Mouse (Mus musculus) spleen, embryonic (tissue): ENCODE measurements around the gene Srm.

Experiments used
- CTCF ChIA-PET: fragments of 350-600 bp; sonication (Branson Sonifier 250); formaldehyde crosslinking; loops from one replicate; lab custom pipeline; 2022; lab: Charles Lee

Gene Srm

DNA sequence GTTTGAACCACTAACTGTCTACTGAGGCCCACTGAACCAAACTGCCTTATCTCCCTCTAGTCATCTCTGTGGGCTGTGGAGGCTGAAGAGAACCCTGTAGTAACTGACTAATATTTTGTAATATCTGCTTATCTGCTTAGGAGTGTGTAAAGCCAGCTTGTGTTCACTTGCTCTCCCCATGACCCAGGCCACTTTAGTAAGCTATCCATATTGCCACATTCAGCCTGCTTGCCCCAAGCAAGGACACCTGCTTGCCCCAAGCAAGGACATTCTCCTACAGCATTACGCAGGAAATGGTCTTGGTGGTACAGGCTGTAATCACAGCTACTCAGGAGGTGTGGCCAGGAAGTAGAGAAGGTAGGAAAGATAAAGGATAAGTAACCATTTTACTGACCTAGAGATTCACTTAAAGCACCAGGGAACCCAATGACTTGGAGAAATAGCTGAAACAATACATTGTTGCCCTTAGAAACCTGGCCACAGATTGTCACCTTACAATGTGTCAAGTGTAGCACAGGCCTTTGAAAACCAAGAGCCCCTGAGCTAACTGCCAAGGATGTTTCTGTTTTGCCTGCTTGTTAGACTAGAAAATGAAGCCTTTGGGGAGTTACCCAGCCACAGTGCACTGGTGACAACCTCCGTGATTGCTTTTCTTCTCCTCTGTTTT, 42.2 kb downstream of the Srm start:
- CTCF ChIA-PET = no interaction called here

DNA sequence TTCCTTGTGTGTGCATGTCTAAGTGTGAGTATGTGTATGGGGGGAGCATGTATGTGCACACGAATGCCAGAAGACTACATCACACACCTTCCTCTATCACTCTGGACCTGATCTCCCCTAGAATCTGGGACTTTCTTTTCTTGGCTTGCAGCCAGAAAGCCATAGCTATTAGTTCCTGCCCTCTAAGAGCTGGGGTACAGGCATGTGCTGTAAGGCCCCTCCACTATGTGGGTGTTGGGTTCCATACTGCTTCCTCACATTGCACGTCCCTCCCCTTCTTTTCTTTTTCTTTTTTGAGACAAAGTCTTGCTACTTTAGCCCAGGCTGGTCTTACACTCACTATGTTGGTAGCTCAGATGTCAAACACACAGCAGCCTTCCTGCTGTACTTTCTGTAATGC, 44.0 kb downstream of the Srm start:
- CTCF ChIA-PET = interaction anchor here (0.7 kb wide), 1 partner anchor 1221 kb away, joined by 4 read pairs; no protein-coding TSS in a partner anchor

DNA sequence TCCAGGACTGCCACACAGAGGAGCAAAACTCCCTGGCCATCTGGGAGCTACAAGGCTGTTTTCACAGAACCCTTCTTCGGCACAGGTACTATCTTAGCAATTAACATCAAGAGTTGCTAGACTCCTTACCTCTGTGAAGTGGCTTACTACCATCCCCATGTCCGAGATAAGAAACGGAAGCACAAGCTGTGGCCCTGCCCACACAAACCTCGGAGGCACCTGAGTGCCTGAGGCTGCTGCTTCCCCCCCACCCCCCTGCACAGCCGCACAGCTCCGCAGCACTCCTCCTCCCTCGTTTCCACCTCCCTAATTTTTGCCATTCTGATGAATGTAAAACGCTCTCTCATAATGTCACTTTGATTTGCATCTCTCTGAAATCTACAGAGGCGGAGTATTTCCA, 47.0 kb downstream of the Srm start:
- CTCF ChIA-PET = interaction anchor here (0.7 kb wide), 1 partner anchor 374 kb away, joined by 3 read pairs; no protein-coding TSS in a partner anchor

DNA sequence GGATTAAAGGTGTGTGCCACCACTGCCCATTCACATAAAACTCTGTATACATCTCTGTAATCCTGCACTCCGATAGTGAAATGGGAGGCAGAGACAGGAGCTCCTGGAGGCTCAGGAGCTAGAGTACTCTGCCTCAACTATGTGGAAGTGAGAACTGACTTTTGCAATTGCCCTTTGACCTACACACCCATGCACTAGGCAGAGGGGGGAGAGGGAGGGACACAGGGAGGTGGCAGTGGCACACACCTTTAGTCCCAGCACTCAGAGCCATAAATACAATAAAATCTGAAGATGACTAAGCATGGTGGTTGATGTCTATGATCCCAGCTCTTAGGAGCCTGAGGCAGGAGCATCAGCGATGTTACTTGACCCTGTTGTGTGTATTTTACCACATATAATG, 48.2 kb downstream of the Srm start:
- CTCF ChIA-PET = no interaction called here

DNA sequence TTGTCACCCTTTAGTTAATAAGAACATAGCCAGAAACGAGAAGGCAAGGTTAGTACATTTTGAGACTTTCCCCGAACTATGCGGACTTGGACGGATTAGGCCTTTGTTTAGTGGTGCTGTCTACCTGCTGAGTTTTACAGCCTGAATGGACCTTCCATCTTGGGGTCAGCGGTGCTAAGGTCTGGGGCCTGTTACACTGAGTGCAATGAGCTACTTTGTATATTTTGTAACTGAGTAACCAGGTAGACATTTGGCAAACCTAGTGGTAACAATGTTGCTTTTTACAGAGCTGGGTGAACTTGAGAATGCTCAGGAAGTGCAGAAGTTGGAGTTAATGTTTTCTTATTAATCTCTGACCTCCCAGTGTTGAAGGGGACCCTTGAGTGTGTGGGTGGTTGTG, 49.8 kb downstream of the Srm start:
- CTCF ChIA-PET = no interaction called here

DNA sequence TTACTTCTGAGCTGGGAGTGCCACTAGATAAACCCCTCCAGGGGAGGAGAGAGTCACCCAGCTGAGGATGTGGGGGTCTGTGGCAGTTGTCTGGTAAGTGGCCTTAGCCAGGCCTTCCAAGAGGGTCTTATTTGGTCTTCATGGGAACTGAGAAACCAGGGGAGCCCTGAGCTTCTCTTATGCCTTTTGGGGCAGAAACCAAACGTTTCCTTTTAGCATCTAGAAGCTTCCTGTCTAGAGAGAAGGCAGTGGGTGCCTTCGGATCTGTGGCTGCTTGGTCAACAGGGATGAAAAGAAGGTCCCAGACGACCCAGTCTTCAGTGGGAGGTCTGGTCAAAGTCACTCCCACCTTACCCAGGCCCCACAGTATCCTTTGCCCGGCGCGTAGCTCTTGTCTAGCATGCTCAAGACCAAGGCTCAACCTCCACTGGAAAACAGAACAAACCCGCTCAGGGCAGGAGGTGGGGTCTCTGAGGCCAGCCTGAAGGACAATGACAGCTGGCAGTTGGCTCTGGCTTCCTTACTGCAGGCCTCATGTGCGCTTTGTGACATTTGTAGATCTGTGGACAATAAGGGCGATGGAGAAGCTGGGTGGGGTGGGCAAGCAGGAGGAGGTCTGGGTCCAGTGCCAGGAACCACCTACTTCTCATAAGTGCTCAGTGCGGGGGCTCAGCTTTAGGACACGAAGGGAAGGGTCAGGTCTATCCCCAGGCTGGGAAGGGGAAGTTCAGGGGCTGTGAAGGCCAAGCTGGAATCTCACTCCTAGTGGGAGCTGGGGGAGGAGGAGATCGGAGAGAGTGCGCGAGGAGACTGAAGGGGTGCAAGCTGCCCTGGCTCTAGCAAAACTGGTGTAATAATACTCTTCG, 52.2 kb downstream of the Srm start, which contains the start of gene Gm572:
TSS of gene Gm572 (plus strand) at position 27 of the 866 bp plus-strand sequence.
- CTCF ChIA-PET = interaction anchor here (0.8 kb wide), 1 partner anchor 45 kb away, joined by 3 read pairs; no protein-coding TSS in a partner anchor

DNA sequence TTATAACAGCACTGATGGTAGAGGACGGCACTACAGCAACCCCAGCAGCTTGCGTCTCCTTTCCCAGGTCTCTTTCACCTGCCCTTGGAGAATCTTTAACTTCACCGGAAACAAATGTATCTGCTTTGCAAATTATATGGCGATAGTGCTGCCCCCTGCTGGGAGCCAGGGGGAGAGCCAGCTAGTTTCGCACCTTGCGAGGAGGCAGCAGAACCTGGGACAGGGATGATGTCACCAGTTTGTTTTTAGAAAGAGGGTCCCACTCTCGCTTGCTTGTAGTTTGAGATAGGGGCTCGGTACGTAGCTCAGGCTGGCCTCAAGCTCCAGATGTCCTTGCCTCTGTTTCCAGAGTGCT, 52.8 kb downstream of the Srm start:
- CTCF ChIA-PET = no interaction called here
